Mouse (Mus musculus): ENCODE measurements around the gene Serinc2. TPM values are rescaled to one million over a fixed set of nuclear protein-coding genes. Genes with fewer than 3 reads are reported as not detected.

The Serinc2 gene
- polyA plus RNA-seq, 1 experiment from 2014 or later = 47.3 TPM

DNA sequence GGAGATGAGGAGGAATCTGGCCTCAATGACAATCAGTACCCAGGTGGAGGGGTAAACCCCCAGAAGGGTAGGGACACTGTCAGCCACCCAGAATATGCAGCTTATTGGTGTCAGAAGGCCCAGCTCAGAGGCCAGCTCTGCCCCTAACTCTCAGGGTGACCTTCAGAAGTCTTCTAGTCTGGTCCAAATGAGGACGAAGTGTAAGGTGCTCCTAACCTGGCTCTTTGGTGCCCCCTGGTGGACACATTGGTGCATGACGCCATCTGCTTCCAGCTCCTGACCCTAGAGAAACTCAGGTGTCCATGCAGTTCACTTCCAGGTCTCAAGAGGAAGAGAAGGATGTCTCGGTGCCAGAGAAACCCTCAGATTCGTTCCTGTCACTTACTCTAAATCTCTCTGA is 13.3 kb upstream of the Serinc2 start:
- Histone ChIP-seq H3K27me3 (ENCODE audit: control insufficient read depth, insufficient read depth, low read length) (no peaks in the 10 kb centered on the region; the same call in 1 of the 2 replicates), H3K36me3 (ENCODE audit: control insufficient read depth, insufficient read depth, low read length) (no peaks in the 10 kb centered on the region), H3K9ac (ENCODE audit: low read length) (no peak overlapping the region), H3K27ac (ENCODE audit: low read length) (no peak overlapping the region), H3K4me2 (ENCODE audit: low read depth, low read length) (no peak overlapping the region), H3K4me1 (ENCODE audit: control insufficient read depth, insufficient read depth, low read length) (peaks cover 11% of the 10 kb centered on the region; the same call in 1 of the 2 replicates), H3K4me3 (replicated peaks; ENCODE audit: low read length) (no peak overlapping the region), H3K9me3 (replicated peaks; ENCODE audit: control insufficient read depth, low read length) (no peaks in the 10 kb centered on the region)
- ATAC-seq (ENCODE audit: insufficient read depth, low FRiP score) = 0 out of 2 replicates have a peak, but pooled peaks have one; percentile 10
- under 1% methylated on average over 4 of the region's 4 CpGs for WGBS

DNA sequence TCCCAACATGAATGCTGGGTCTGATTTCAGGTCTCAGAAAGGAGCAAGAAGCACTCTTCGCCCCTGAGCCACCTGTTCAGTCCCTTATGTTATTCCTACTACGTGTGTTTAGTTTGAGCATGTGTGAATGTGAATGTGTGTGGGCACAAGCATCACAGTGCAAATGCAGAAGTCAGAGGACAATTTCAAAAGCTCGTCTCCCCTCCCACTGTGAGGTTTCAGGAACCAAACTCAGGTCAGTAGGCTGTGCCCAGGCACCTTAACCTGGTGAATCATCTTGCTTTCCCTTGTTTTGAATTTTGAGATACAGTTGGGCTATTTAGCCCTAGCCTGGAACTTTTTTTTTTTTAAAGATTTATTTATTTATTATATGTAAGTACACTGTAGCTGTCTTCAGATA is 10.8 kb upstream of the Serinc2 start:
- H3K9ac ChIP-seq (ENCODE audit: low read length) = no peak overlapping the region
- H3K4me1 ChIP-seq (ENCODE audit: control insufficient read depth, insufficient read depth, low read length) = no peaks in the 10 kb centered on the region
- H3K9me3 ChIP-seq (replicated peaks; ENCODE audit: control insufficient read depth, low read length) = no peaks in the 10 kb centered on the region
- no peak overlapping the region for H3K4me2 ChIP-seq (ENCODE audit: low read depth, low read length)
- no peaks in the 10 kb centered on the region for H3K36me3 ChIP-seq (ENCODE audit: control insufficient read depth, insufficient read depth, low read length)
- no peak overlapping the region for H3K4me3 ChIP-seq (replicated peaks; ENCODE audit: low read length)
- 69% methylated on average over 3 of the region's 3 CpGs for WGBS
- no peaks in the 10 kb centered on the region; the same call in 1 of the 2 replicates for H3K27me3 ChIP-seq (ENCODE audit: control insufficient read depth, insufficient read depth, low read length)
- no peak overlapping the region for H3K27ac ChIP-seq (ENCODE audit: low read length)
- ATAC-seq (ENCODE audit: insufficient read depth, low FRiP score) = no peak

DNA sequence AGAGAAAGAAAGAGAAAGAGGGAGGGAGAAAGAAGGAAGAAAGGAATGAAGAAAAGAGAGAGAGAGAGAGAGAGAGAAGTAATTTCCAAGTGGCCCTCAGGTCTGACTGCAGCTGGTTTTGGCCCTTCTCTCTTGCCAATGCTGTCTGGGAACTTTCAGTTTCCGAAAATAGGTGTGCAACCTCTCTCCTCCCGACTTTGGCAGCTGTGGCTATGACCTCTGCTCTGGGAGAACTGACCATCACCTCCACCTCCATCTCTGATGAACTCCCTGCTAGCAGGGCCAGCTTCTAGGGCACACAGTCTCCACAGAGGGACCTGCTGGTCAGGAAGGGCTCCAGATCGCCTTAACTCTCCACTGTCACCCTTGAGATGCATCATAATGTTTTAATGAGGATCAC is 7.5 kb upstream of the Serinc2 start:
- H3K4me3 ChIP-seq (replicated peaks; ENCODE audit: low read length) = no peak overlapping the region
- 42% methylated on average over 3 of the region's 3 CpGs for WGBS
- no peaks in the 10 kb centered on the region for H3K4me1 ChIP-seq (ENCODE audit: control insufficient read depth, insufficient read depth, low read length)
- H3K27ac ChIP-seq (ENCODE audit: low read length) = no peak overlapping the region
- no peaks in the 10 kb centered on the region for H3K36me3 ChIP-seq (ENCODE audit: control insufficient read depth, insufficient read depth, low read length)
- no peak overlapping the region for H3K4me2 ChIP-seq (ENCODE audit: low read depth, low read length)
- H3K9ac ChIP-seq (ENCODE audit: low read length) = no peak overlapping the region
- ATAC-seq (ENCODE audit: insufficient read depth, low FRiP score) = no peak
- no peaks in the 10 kb centered on the region; the same call in 1 of the 2 replicates for H3K27me3 ChIP-seq (ENCODE audit: control insufficient read depth, insufficient read depth, low read length)
- H3K9me3 ChIP-seq (replicated peaks; ENCODE audit: control insufficient read depth, low read length) = no peaks in the 10 kb centered on the region

DNA sequence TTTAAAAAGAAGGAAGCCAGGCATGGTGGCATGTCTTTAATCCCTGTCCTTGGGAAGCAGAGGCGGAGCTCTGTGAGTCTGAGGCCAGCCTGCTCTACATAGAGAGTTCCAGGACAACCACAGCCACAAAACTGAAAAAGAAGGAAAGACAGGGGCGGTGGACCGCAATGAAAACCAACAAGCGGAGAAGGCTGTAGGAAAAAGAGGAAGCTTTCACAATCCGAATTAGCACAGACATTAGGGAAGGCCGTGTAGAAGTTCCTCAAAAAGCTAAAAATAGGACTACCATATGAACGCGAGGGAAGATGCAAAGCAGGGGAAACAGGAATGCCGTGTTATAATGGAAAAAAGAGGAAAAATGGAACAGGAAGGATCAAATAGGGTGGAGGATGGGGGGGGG is 4.8 kb upstream of the Serinc2 start:
- H3K9me3 ChIP-seq (replicated peaks; ENCODE audit: control insufficient read depth, low read length) = no peaks in the 10 kb centered on the region
- no peaks in the 10 kb centered on the region for H3K4me1 ChIP-seq (ENCODE audit: control insufficient read depth, insufficient read depth, low read length)
- 79% methylated on average over 9 of the region's 9 CpGs for WGBS
- no peak overlapping the region for H3K27ac ChIP-seq (ENCODE audit: low read length)
- no peaks in the 10 kb centered on the region for H3K36me3 ChIP-seq (ENCODE audit: control insufficient read depth, insufficient read depth, low read length)
- no peak overlapping the region for H3K9ac ChIP-seq (ENCODE audit: low read length)
- ATAC-seq (ENCODE audit: insufficient read depth, low FRiP score) = no peak
- H3K27me3 ChIP-seq (ENCODE audit: control insufficient read depth, insufficient read depth, low read length) = no peaks in the 10 kb centered on the region; the same call in 1 of the 2 replicates
- no peak overlapping the region for H3K4me2 ChIP-seq (ENCODE audit: low read depth, low read length)
- H3K4me3 ChIP-seq (replicated peaks; ENCODE audit: low read length) = no peak overlapping the region

DNA sequence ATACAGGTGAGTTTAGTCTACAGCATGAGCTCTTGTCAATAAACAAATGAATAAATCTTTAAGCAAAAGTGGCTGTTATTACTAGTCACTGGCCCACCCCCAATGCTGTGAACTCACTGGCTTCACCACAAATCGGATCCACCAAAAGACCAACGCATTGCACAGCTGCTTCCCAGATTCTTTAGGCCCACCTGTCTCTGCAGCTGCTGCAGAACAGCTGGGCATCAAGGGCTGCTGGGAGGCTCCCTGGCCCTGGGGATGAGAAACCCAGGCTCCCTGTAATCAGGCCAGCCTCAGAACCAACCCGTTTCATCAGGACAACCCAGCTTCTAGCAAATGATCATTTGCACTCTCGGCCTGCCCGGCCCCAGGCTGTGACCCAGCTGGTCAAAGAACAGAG is 3.9 kb upstream of the Serinc2 start:
- no peak for ATAC-seq (ENCODE audit: insufficient read depth, low FRiP score)
- no peaks in the 10 kb centered on the region for H3K9me3 ChIP-seq (replicated peaks; ENCODE audit: control insufficient read depth, low read length)
- no peaks in the 10 kb centered on the region for H3K4me1 ChIP-seq (ENCODE audit: control insufficient read depth, insufficient read depth, low read length)
- H3K9ac ChIP-seq (ENCODE audit: low read length) = no peak overlapping the region
- 74% methylated on average over 5 of the region's 5 CpGs for WGBS
- no peak overlapping the region for H3K4me2 ChIP-seq (ENCODE audit: low read depth, low read length)
- no peaks in the 10 kb centered on the region; the same call in 1 of the 2 replicates for H3K27me3 ChIP-seq (ENCODE audit: control insufficient read depth, insufficient read depth, low read length)
- H3K4me3 ChIP-seq (replicated peaks; ENCODE audit: low read length) = no peak overlapping the region
- H3K27ac ChIP-seq (ENCODE audit: low read length) = no peak overlapping the region
- no peaks in the 10 kb centered on the region for H3K36me3 ChIP-seq (ENCODE audit: control insufficient read depth, insufficient read depth, low read length)

DNA sequence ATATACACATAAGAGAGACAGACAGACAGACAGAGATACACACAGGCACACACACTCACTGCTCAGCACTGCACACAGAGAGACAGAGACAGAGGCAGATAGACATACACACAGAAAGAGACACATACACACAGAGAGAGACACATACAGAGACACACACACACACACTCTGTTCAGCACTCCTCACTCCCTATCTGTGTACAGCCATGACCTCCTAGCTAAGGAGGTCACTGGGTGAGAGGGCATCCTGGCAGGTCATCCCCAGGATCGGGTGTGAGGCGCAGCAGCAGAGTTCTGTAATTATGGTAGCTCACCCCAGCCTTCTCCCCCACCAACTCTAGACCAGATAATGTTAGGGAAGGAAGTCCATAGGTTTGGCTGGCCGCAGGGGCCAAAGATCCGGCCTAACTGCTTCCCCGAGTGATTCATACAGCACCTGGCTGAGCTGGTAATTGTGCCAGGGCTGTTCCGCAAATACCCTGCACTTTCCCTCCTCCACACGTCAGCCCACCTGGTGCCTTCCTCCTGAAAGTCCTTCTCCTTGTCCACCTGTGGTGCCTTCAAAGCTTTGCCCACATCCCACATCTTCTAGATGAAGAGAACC is 2.3 kb downstream of the Serinc2 start:
- no peak overlapping the region for H3K4me3 ChIP-seq (replicated peaks; ENCODE audit: low read length)
- H3K4me1 ChIP-seq (ENCODE audit: control insufficient read depth, insufficient read depth, low read length) = peaks cover 7% of the 10 kb centered on the region
- H3K4me2 ChIP-seq (ENCODE audit: low read depth, low read length) = no peak overlapping the region
- no peak for ATAC-seq (ENCODE audit: insufficient read depth, low FRiP score)
- no peaks in the 10 kb centered on the region for H3K36me3 ChIP-seq (ENCODE audit: control insufficient read depth, insufficient read depth, low read length)
- no peak overlapping the region for H3K27ac ChIP-seq (ENCODE audit: low read length)
- no peaks in the 10 kb centered on the region for H3K9me3 ChIP-seq (replicated peaks; ENCODE audit: control insufficient read depth, low read length)
- H3K27me3 ChIP-seq (ENCODE audit: control insufficient read depth, insufficient read depth, low read length) = peaks cover 10% of the 10 kb centered on the region; the same call in 1 of the 2 replicates
- 60% methylated on average over 7 of the region's 7 CpGs for WGBS
- H3K9ac ChIP-seq (ENCODE audit: low read length) = no peak overlapping the region; the same call in 1 of the 2 replicates

DNA sequence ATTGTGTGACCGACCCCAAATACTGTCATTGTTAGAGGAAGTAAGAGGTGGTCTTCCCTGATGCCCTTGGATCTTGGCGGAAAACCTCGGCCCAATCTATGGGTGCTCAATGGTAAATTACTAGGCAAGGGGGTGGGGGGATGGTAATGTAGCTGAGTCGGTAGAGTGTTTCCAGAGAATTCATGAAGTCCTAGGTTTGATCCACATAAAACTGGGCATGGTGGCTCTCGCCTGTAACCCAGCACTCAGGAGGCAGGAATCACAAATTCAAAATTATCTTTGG is 3.2 kb downstream of the Serinc2 start:
- peak overlapping the region; percentile 71 for H3K4me3 ChIP-seq (replicated peaks; ENCODE audit: low read length)
- no peaks in the 10 kb centered on the region for H3K9me3 ChIP-seq (replicated peaks; ENCODE audit: control insufficient read depth, low read length)
- peaks cover 10% of the 10 kb centered on the region; the same call in 1 of the 2 replicates for H3K27me3 ChIP-seq (ENCODE audit: control insufficient read depth, insufficient read depth, low read length)
- peak overlapping the region; percentile 91 for H3K4me2 ChIP-seq (ENCODE audit: low read depth, low read length)
- no peaks in the 10 kb centered on the region for H3K36me3 ChIP-seq (ENCODE audit: control insufficient read depth, insufficient read depth, low read length)
- H3K4me1 ChIP-seq (ENCODE audit: control insufficient read depth, insufficient read depth, low read length) = peaks cover 7% of the 10 kb centered on the region
- no peak overlapping the region for H3K9ac ChIP-seq (ENCODE audit: low read length)
- H3K27ac ChIP-seq (ENCODE audit: low read length) = no peak overlapping the region
- ATAC-seq (ENCODE audit: insufficient read depth, low FRiP score) = no peak
- 47% methylated on average over 5 of the region's 5 CpGs for WGBS

DNA sequence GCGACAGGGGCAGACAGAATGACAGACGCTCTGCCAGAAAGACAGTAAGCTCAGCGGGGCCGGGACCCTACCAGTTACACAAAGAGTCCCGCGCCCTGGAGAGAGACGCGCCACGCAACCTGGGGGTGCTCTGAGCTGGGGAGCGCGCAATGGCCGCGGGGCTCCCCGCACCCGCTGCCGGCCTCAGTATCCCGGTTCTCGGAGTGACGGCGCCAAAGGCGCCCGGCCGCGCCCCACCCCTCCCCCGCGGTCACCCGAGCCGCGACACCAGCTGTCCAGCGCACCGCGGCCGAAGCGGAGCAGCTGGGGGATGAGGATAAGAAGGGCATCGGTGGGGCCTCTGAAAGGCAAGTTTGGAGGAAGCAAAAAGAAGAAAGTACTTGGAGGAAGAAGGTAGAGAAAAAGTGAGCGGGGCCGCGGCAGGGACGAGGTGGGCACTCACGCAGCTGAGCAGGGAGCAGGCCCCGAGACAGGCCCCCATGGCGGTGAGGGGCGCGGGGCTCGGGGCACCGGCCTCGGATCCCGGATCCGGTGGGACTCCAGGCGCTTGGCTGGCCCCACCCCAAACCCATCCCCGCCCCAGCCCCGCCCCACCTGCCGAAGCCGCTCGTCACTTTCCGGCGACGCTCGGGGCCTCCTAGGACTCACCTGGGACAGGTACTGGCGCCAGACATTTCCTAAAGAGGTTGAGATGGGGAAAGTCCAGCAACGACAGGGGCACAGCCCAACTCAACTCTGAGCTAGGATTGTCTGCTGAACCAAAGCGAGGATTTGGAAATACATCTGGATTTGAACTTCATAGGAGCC is 3.8 kb downstream of the Serinc2 start:
- peak overlapping the region; percentile 81 for H3K9ac ChIP-seq (ENCODE audit: low read length)
- WGBS = 2% methylated on average over 62 of the region's 62 CpGs
- H3K27ac ChIP-seq (ENCODE audit: low read length) = no peak overlapping the region
- peaks cover 7% of the 10 kb centered on the region for H3K4me1 ChIP-seq (ENCODE audit: control insufficient read depth, insufficient read depth, low read length)
- H3K9me3 ChIP-seq (replicated peaks; ENCODE audit: control insufficient read depth, low read length) = no peaks in the 10 kb centered on the region
- H3K36me3 ChIP-seq (ENCODE audit: control insufficient read depth, insufficient read depth, low read length) = no peaks in the 10 kb centered on the region
- peaks cover 10% of the 10 kb centered on the region; the same call in 1 of the 2 replicates for H3K27me3 ChIP-seq (ENCODE audit: control insufficient read depth, insufficient read depth, low read length)
- H3K4me3 ChIP-seq (replicated peaks; ENCODE audit: low read length) = peak overlapping the region; percentile 71
- ATAC-seq (ENCODE audit: insufficient read depth, low FRiP score) = peak; percentile 81
- peak overlapping the region; percentile 91 for H3K4me2 ChIP-seq (ENCODE audit: low read depth, low read length)

DNA sequence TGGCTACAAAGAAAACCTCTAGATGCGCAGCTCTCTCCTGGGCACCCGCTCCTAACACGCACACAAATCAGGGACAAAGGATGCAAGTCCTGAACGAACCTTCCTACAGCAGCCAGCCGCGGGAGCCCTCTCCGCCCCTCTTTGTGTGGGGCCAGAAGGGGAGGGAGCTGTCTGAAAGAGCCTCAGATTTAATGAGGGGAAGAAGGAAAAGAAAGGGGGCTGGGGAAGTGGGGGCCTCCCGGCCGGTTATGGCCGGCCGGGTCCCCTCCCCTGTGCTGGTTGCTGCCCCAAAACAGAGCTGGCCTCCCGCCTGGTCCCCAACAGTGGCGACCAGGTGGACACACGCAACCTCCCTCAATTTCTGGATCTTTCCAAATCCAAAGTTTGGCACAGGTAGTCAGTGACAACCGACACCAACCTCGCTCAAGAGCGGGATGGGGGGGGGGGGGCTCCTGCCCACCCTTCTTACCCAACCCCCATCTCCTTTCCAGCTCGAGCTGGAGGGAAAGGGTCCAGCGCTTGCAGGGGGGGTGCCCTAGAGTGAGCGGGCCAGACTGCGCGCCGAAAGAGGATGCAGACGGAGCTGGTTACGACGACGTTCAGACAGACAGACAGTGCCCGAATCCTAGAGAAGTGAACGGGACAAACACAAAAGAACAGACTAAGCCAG is 4.5 kb downstream of the Serinc2 start:
- Histone ChIP-seq H3K36me3 (ENCODE audit: control insufficient read depth, insufficient read depth, low read length) (no peaks in the 10 kb centered on the region), H3K27ac (ENCODE audit: low read length) (no peak overlapping the region; the same call in 1 of the 2 replicates), H3K4me1 (ENCODE audit: control insufficient read depth, insufficient read depth, low read length) (peaks cover 7% of the 10 kb centered on the region), H3K4me3 (replicated peaks; ENCODE audit: low read length) (peak overlapping the region; percentile 71), H3K4me2 (ENCODE audit: low read depth, low read length) (peak overlapping the region; percentile 91), H3K9ac (ENCODE audit: low read length) (peak overlapping the region; percentile 81), H3K9me3 (replicated peaks; ENCODE audit: control insufficient read depth, low read length) (no peaks in the 10 kb centered on the region), H3K27me3 (ENCODE audit: control insufficient read depth, insufficient read depth, low read length) (peaks cover 10% of the 10 kb centered on the region; the same call in 1 of the 2 replicates)
- WGBS = under 1% methylated on average over 29 of the region's 29 CpGs
- ATAC-seq (ENCODE audit: insufficient read depth, low FRiP score) = peak; percentile 43
